Mouse (Mus musculus): ENCODE measurements around the gene Zcchc7. TPM values are rescaled to one million over a fixed set of nuclear protein-coding genes. Genes with fewer than 3 reads are reported as not detected.
"Not testable (repeated sequence)": the region's sequence is repeated elsewhere in the genome, so short reads cannot be mapped to it uniquely, and the experiment has no call there.

The Zcchc7 gene
- polyA plus RNA-seq, 1 experiment: 6.8 TPM

- DNase-seq (ENCODE audit: low read depth, low spot score): peak; percentile 89
- under 1% methylated on average over 60 of the region's 60 CpGs for WGBS
These were observed 666 bp downstream of the Zcchc7 start for GRCm38 (mm10) chr4:44756134-44756951.

- not testable (repeated sequence) for DNase-seq (ENCODE audit: low read depth, low spot score)
- WGBS: 3% methylated on average over 10 of the region's 10 CpGs
These were observed 1.5 kb downstream of the Zcchc7 start for GRCm38 (mm10) chr4:44757131-44757530.

GRCm38 (mm10) chr4:44774890-44775289, 19.2 kb downstream of the Zcchc7 start:
- WGBS: 91% methylated on average over 3 of the region's 3 CpGs
- no peak for DNase-seq (ENCODE audit: low read depth, low spot score)

- no peak for DNase-seq (ENCODE audit: low read depth, low spot score)
- 77% methylated on average over 2 of the region's 2 CpGs for WGBS
These were observed 21.0 kb downstream of the Zcchc7 start for GRCm38 (mm10) chr4:44776651-44777050.

- WGBS: 96% methylated on average over 3 of the region's 3 CpGs
- no peak for DNase-seq (ENCODE audit: low read depth, low spot score)
These were observed 21.4 kb downstream of the Zcchc7 start for GRCm38 (mm10) chr4:44777101-44777500.

- no peak for DNase-seq (ENCODE audit: low read depth, low spot score)
These were observed 22.0 kb downstream of the Zcchc7 start for GRCm38 (mm10) chr4:44777711-44778110.

GRCm38 (mm10) chr4:44778316-44778715, 22.6 kb downstream of the Zcchc7 start:
- WGBS: 70% methylated on average over 3 of the region's 3 CpGs
- DNase-seq (ENCODE audit: low read depth, low spot score): no peak

GRCm38 (mm10) chr4:44780462-44781157, 24.9 kb downstream of the Zcchc7 start:
- 84% methylated on average over 4 of the region's 4 CpGs for WGBS
- DNase-seq (ENCODE audit: low read depth, low spot score): no peak

GRCm38 (mm10) chr4:44781494-44781893, 25.8 kb downstream of the Zcchc7 start:
- no peak for DNase-seq (ENCODE audit: low read depth, low spot score)
- WGBS: 62% methylated on average over 1 of the region's 1 CpGs

- 78% methylated on average over 6 of the region's 6 CpGs for WGBS
- no peak for DNase-seq (ENCODE audit: low read depth, low spot score)
These were observed 28.1 kb downstream of the Zcchc7 start for GRCm38 (mm10) chr4:44783566-44784292.

GRCm38 (mm10) chr4:44812855-44813254, 57.2 kb downstream of the Zcchc7 start:
- WGBS: 87% methylated on average over 1 of the region's 1 CpGs
- no peak for DNase-seq (ENCODE audit: low read depth, low spot score)

- WGBS: 56% methylated on average over 4 of the region's 4 CpGs
- no peak for DNase-seq (ENCODE audit: low read depth, low spot score)
These were observed 58.1 kb downstream of the Zcchc7 start for GRCm38 (mm10) chr4:44813770-44814169.

- WGBS: 74% methylated on average over 7 of the region's 7 CpGs
- no peak for DNase-seq (ENCODE audit: low read depth, low spot score)
These were observed 60.9 kb downstream of the Zcchc7 start for GRCm38 (mm10) chr4:44816584-44816983.

- WGBS: 78% methylated on average over 3 of the region's 3 CpGs
- no peak for DNase-seq (ENCODE audit: low read depth, low spot score)
These were observed 74.9 kb downstream of the Zcchc7 start for GRCm38 (mm10) chr4:44830609-44831008.

- WGBS: 75% methylated on average over 6 of the region's 6 CpGs
- DNase-seq (ENCODE audit: low read depth, low spot score): no peak
These were observed 96.2 kb downstream of the Zcchc7 start for GRCm38 (mm10) chr4:44851835-44852251.

GRCm38 (mm10) chr4:44871591-44871990, 115.9 kb downstream of the Zcchc7 start:
- DNase-seq (ENCODE audit: low read depth, low spot score): no peak

GRCm38 (mm10) chr4:44872048-44872447, 116.4 kb downstream of the Zcchc7 start:
- 91% methylated on average over 1 of the region's 1 CpGs for WGBS
- DNase-seq (ENCODE audit: low read depth, low spot score): no peak

GRCm38 (mm10) chr4:44880065-44880623, 124.5 kb downstream of the Zcchc7 start:
- DNase-seq (ENCODE audit: low read depth, low spot score): no peak
- 68% methylated on average over 7 of the region's 7 CpGs for WGBS

GRCm38 (mm10) chr4:44886143-44886542, 130.5 kb downstream of the Zcchc7 start:
- no peak for DNase-seq (ENCODE audit: low read depth, low spot score)
- 86% methylated on average over 6 of the region's 6 CpGs for WGBS

GRCm38 (mm10) chr4:44891344-44891743, 135.7 kb downstream of the Zcchc7 start:
- 54% methylated on average over 6 of the region's 6 CpGs for WGBS
- DNase-seq (ENCODE audit: low read depth, low spot score): no peak
